Mouse (Mus musculus) midbrain, embryonic 15.5 days (tissue): ENCODE measurements at regions not wholly inside any gene's neighbourhood (a gene's known extent, or its start where the extent isn't known, plus 50 kb on each side); places are given as distances from the start of the nearest gene placed in this dataset.
"Not testable (repeated sequence)": the region's sequence is repeated elsewhere in the genome, so short reads cannot be mapped to it uniquely, and the experiment has no call there.

ENCODE experiments used
- ATAC-seq: fragments of 200-750 bp; cut with Nextera tagmentation; replicated peaks from 2 replicates; pipeline ENCODE4 v1.8.0; 2017; ENCODE audit warnings: moderate TSS enrichment
- H3K27ac ChIP-seq: fragments of 300-500 bp; sonication (generic); 2 replicates; pipeline ENCODE4 v1.5.1; 2015; ENCODE audit warnings: mild to moderate bottlenecking, inconsistent platforms
- H3K27me3 ChIP-seq: fragments of 300-500 bp; sonication (generic); replicated peaks from 2 replicates; pipeline ENCODE4 v1.6.1; 2015; ENCODE audit warnings: inconsistent platforms
- H3K36me3 ChIP-seq: fragments of 300-500 bp; sonication (generic); replicated peaks from 2 replicates; pipeline ENCODE4 v1.6.1; 2015; ENCODE audit warnings: inconsistent platforms
- H3K4me1 ChIP-seq: fragments of 300-500 bp; sonication (generic); 2 replicates; pipeline ENCODE4 v1.6.1; 2015; ENCODE audit warnings: inconsistent platforms
- H3K4me2 ChIP-seq: fragments of 300-500 bp; sonication (generic); 2 replicates; pipeline ENCODE4 v1.6.1; 2015; ENCODE audit warnings: inconsistent platforms, mild to moderate bottlenecking, moderate library complexity
- H3K4me3 ChIP-seq: fragments of 300-500 bp; sonication (generic); 2 replicates; pipeline ENCODE4 v1.5.1; 2015; ENCODE audit warnings: mild to moderate bottlenecking, inconsistent platforms
- H3K9ac ChIP-seq: fragments of 300-500 bp; sonication (generic); 2 replicates; pipeline ENCODE4 v1.6.1; 2015; ENCODE audit warnings: mild to moderate bottlenecking, inconsistent platforms
- H3K9me3 ChIP-seq: fragments of 300-500 bp; sonication (generic); 2 replicates; pipeline ENCODE4 v1.6.1; 2016; ENCODE audit warnings: inconsistent platforms
- WGBS: fragments of 180-500 bp; shearing (Covaris S2); methylation state at CpG from one replicate; pipeline ENCODE4 v1.1.7; 2015; ENCODE audit warnings: mixed read lengths; 5-methylcytosine and 5-hydroxymethylcytosine counted together

DNA sequence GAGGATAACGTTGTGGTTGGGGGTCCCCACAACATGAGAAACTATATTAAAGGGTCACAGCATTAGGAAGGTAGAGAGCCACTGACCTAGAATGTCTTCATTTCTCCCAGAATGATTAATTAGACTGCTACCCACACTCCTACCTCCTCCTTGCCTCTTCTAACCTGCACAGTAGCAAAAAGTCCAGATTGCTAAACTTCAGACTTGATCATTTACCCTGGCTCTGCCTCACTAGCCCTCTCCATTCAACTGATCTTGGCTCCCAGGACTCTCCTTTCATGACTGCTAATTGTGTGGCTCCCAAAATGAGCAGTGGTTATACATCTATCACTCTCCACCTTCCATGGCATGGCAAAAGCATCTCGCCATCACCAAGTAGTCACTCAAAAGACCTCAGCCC, 88.1 kb downstream of the Hs1bp3 start:
- Histone ChIP-seq H3K4me1 (no peaks in the 10 kb centered on the region), H3K9me3 (no peaks in the 10 kb centered on the region), H3K27ac (no peak overlapping the region), H3K4me3 (no peak overlapping the region), H3K9ac (no peak overlapping the region), H3K36me3 (no peaks in the 10 kb centered on the region), H3K27me3 (no peaks in the 10 kb centered on the region), H3K4me2 (no peak overlapping the region)
- ATAC-seq = no peak
- 89% methylated on average over 2 of the region's 2 CpGs for WGBS

DNA sequence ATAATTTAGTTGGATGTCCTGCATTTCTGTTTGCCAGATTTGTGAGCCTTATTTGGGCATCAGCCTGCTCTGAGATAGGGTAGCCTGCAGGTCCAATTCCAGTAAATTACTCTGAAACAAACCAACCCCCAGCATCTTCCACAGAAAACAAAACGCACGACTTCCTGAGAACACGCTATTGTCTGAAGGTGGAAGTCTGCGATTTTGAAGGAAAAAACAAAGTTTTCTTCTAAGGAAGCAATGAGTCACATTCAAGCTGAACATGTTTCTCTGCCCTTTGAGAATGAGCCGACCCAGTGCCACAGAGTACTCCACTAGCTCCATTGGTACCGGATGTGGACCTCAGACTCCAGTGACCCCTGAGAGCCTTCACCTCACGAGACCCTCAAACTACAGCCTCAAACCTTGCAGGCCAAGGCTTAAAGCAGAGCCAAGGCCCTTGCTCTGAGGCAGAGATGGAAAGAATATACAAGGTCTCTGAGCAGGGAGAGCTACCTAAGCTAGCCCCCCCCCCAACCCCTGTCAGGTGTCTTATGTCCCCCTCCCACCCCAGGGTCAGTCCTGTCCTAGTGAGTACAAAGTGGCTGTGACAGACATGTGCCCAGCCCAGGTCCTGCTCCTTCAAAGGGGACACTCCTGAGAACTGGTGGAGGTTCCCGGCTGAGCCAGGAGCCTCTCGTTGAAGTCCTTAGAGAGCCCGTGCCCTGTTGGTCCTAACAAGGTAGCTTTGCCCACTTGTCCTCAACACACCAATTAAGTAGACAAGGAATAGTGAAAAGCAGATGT, 87.3 kb downstream of the Hs1bp3 start:
- H3K4me3 ChIP-seq = no peak overlapping the region
- H3K9ac ChIP-seq = no peak overlapping the region
- no peak overlapping the region for H3K27ac ChIP-seq
- H3K9me3 ChIP-seq = no peaks in the 10 kb centered on the region
- no peaks in the 10 kb centered on the region for H3K36me3 ChIP-seq
- no peak overlapping the region for H3K4me2 ChIP-seq
- ATAC-seq = no peak
- H3K27me3 ChIP-seq = no peaks in the 10 kb centered on the region
- no peaks in the 10 kb centered on the region for H3K4me1 ChIP-seq
- 87% methylated on average over 10 of the region's 10 CpGs for WGBS

DNA sequence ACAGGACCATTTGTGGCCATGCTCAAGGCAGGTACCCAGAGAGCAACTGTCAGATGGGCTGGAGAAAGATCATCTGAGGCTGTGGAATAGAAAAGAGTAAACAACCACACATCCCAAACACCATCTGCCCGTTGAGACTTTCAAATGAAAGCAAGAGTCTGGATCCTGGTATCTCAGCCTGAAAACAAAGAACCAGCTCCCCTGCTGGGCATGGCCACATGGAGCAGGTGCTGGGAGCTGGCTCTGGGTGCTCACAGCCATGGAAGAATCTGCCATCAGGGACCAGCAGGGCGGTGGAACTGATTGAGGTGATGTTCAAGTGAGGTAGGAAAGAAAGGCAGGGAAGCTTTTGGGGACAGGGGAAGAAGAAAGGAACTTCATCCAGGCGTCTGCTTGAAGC, 85.6 kb downstream of the Hs1bp3 start:
- no peak overlapping the region for H3K9ac ChIP-seq
- H3K4me2 ChIP-seq = no peak overlapping the region
- H3K4me1 ChIP-seq = no peaks in the 10 kb centered on the region
- H3K9me3 ChIP-seq = no peaks in the 10 kb centered on the region
- H3K4me3 ChIP-seq = no peak overlapping the region
- H3K27ac ChIP-seq = no peak overlapping the region
- 76% methylated on average over 3 of the region's 3 CpGs for WGBS
- ATAC-seq = no peak
- no peaks in the 10 kb centered on the region for H3K36me3 ChIP-seq
- no peaks in the 10 kb centered on the region for H3K27me3 ChIP-seq

- not testable (repeated sequence) for H3K9me3 ChIP-seq, H3K4me2 ChIP-seq, H3K4me1 ChIP-seq, H3K27ac ChIP-seq, H3K4me3 ChIP-seq, H3K36me3 ChIP-seq, ATAC-seq, H3K9ac ChIP-seq, H3K27me3 ChIP-seq
- 85% methylated on average over 6 of the region's 6 CpGs for WGBS
These were observed 83.2 kb downstream of the Hs1bp3 start for GRCm38 (mm10) chr12:8396408-8396807.

DNA sequence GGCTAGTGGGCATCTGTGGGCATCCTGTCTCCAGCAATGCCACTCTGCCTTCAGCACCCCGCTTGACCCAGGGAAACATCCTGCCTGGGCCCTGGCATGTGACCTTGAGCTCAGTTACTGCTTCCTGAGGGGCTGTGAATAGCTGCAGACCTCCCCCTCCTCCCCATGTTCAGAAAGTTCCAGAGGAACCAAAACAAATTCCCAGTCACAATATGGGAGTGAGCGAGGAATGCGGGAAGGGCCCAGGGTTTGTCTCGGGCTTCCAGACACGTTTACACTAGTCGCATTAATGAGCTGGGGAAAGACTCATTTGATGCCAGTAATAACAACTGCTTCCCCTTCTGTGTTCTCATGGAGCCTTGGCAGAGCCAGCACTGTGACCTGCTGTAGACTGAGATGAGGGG, 81.7 kb downstream of the Hs1bp3 start:
- whole genome bisulfite sequencing = 60% methylated on average over 6 of the region's 6 CpGs
- H3K4me3 ChIP-seq = no peak overlapping the region
- ATAC-seq = no peak
- no peaks in the 10 kb centered on the region for H3K4me1 ChIP-seq
- no peaks in the 10 kb centered on the region for H3K36me3 ChIP-seq
- no peak overlapping the region for H3K4me2 ChIP-seq
- no peak overlapping the region for H3K27ac ChIP-seq
- H3K9me3 ChIP-seq = no peaks in the 10 kb centered on the region
- H3K27me3 ChIP-seq = no peaks in the 10 kb centered on the region
- H3K9ac ChIP-seq = no peak overlapping the region

DNA sequence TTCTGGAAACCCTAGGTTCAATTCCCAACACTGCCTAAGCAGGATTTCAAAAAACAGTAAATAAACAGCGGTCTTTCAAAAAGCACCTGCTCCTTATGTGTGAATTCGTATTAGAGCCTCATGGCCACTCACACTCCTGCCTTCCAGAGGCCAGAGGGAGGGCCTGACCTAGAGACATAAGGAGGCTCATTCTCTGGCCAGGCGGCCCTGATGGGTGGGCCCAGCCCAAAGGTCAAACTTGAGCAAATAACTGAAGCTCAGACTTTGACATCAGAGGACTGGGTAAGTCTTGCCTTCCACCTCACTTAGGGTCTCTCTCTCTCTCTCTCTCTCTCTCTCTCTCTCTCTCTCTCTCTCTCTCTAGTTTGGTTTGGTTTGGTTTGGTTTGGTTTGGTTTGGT, 80.7 kb downstream of the Hs1bp3 start:
- H3K4me3 ChIP-seq = no peak overlapping the region
- H3K4me1 ChIP-seq = no peaks in the 10 kb centered on the region
- H3K36me3 ChIP-seq = no peaks in the 10 kb centered on the region
- 89% methylated on average over 3 of the region's 3 CpGs for WGBS
- no peak overlapping the region for H3K4me2 ChIP-seq
- H3K27me3 ChIP-seq = no peaks in the 10 kb centered on the region
- H3K9ac ChIP-seq = no peak overlapping the region
- ATAC-seq = no peak
- H3K9me3 ChIP-seq = no peaks in the 10 kb centered on the region
- H3K27ac ChIP-seq = no peak overlapping the region
